Mouse (Mus musculus) kidney, embryonic 15.5 days (tissue): Measurements from ENCODE around the gene Psd4. TPM values are rescaled to one million over a fixed set of nuclear protein-coding genes. Genes with fewer than 3 reads are reported as not detected.

ENCODE experiments used
- ATAC-seq: fragments of 200-750 bp; cut with Nextera tagmentation; replicated peaks from 2 replicates; pipeline ENCODE4 v1.8.0; 2017; ENCODE audit warnings: moderate TSS enrichment; ENCODE audit not compliant: low FRiP score
- H3K27ac ChIP-seq: fragments of 300-500 bp; sonication (generic); 2 replicates; pipeline ENCODE4 v1.5.1; 2015; ENCODE audit warnings: mild to moderate bottlenecking, inconsistent platforms
- H3K27me3 ChIP-seq: fragments of 300-500 bp; sonication (generic); 2 replicates; pipeline ENCODE4 v1.6.1; 2015; ENCODE audit warnings: inconsistent platforms
- H3K36me3 ChIP-seq: fragments of 300-500 bp; sonication (generic); 2 replicates; pipeline ENCODE4 v1.6.1; 2015; ENCODE audit warnings: inconsistent platforms
- H3K4me1 ChIP-seq: fragments of 300-500 bp; sonication (generic); 2 replicates; pipeline ENCODE4 v1.6.1; 2015; ENCODE audit warnings: inconsistent platforms
- H3K4me2 ChIP-seq: fragments of 300-500 bp; sonication (generic); 2 replicates; pipeline ENCODE4 v1.6.1; 2015; ENCODE audit warnings: moderate library complexity, mild to moderate bottlenecking, inconsistent platforms
- H3K4me3 ChIP-seq: fragments of 300-500 bp; sonication (generic); replicated peaks from 2 replicates; pipeline ENCODE4 v1.5.1; 2015; ENCODE audit warnings: mild to moderate bottlenecking, inconsistent platforms
- H3K9ac ChIP-seq: fragments of 300-500 bp; sonication (generic); 2 replicates; pipeline ENCODE4 v1.6.1; 2015; ENCODE audit warnings: mild to moderate bottlenecking, inconsistent platforms
- H3K9me3 ChIP-seq: fragments of 300-500 bp; sonication (generic); replicated peaks from 2 replicates; pipeline ENCODE4 v1.6.1; 2016; ENCODE audit warnings: inconsistent platforms
- whole genome bisulfite sequencing: fragments of 180-500 bp; shearing (Covaris S2); methylation state at CpG from one replicate; pipeline ENCODE4 v1.1.7; 2015; ENCODE audit warnings: mixed read lengths; 5-methylcytosine and 5-hydroxymethylcytosine counted together
- polyA plus RNA-seq: library from polyadenylated mRNA; unstranded; fragments of >200 nt; fragmentation: Nextera tagmentation; extraction: Ambion mirVana; gene quantifications from 2 replicates; pipeline ENCODE4 v1.2.1, GENCODE M21; 2015

Psd4 gene
- polyA plus RNA-seq = 2.2 and 2.3 TPM in 2 replicates

GRCm38 (mm10) chr2:24367030-24367894 is at the start of gene Psd4:
Gene Psd4, plus strand, starts transcription at chr2:24367580.
- Histone ChIP-seq H3K36me3 (no peaks in the 10 kb centered on the region), H3K9ac (peak within 1 kb of the TSS; percentile 6; the same call in 1 of the 2 replicates), H3K4me3 (peak within 1 kb of the TSS; percentile 38), H3K27me3 (0 out of 2 replicates have a peak, but pooled peaks cover 5% of the 10 kb centered on the region), H3K4me1 (peaks cover 11% of the 10 kb centered on the region), H3K27ac (peak within 1 kb of the TSS; percentile 56), H3K9me3 (no peaks in the 10 kb centered on the region), H3K4me2 (peak within 1 kb of the TSS; percentile 64)
- peak; percentile 96 for ATAC-seq
- 4% methylated on average over 46 of the region's 47 CpGs for WGBS

- Histone ChIP-seq H3K27ac (no peak overlapping the region), H3K27me3 (no peaks in the 10 kb centered on the region), H3K4me1 (no peaks in the 10 kb centered on the region), H3K9ac (no peak overlapping the region), H3K36me3 (no peaks in the 10 kb centered on the region), H3K9me3 (no peaks in the 10 kb centered on the region), H3K4me2 (no peak overlapping the region), H3K4me3 (no peak overlapping the region)
- 78% methylated on average over 4 of the region's 4 CpGs for WGBS
- no peak for ATAC-seq
Observed at GRCm38 (mm10) chr2:24317919-24318598, 49.3 kb upstream of the Psd4 start.

- H3K9ac ChIP-seq = no peak overlapping the region
- H3K4me3 ChIP-seq = no peak overlapping the region
- H3K4me1 ChIP-seq = peaks cover 13% of the 10 kb centered on the region; the same call in 1 of the 2 replicates
- ATAC-seq = no peak
- H3K36me3 ChIP-seq = no peaks in the 10 kb centered on the region
- H3K27ac ChIP-seq = no peak overlapping the region
- no peaks in the 10 kb centered on the region for H3K9me3 ChIP-seq
- 34% methylated on average over 3 of the region's 3 CpGs for WGBS
- H3K4me2 ChIP-seq = no peak overlapping the region
- no peaks in the 10 kb centered on the region for H3K27me3 ChIP-seq
Observed at GRCm38 (mm10) chr2:24335333-24335732, 32.0 kb upstream of the Psd4 start.

- Histone ChIP-seq H3K4me3 (no peak within 1 kb of the TSS), H3K4me1 (peaks cover 13% of the 10 kb centered on the region; the same call in 1 of the 2 replicates), H3K9ac (no peak within 1 kb of the TSS), H3K36me3 (no peaks in the 10 kb centered on the region), H3K27me3 (no peaks in the 10 kb centered on the region), H3K9me3 (no peaks in the 10 kb centered on the region), H3K4me2 (no peak within 1 kb of the TSS), H3K27ac (no peak within 1 kb of the TSS)
- WGBS = 54% methylated on average over 2 of the region's 2 CpGs
- peak; percentile 46; the same call in 1 of the 2 replicates for ATAC-seq
Observed at GRCm38 (mm10) chr2:24336545-24336944, 30.8 kb upstream of the Psd4 start, which contains the start of gene Il1rn. Gene Il1rn, plus strand, starts transcription at chr2:24336853.

GRCm38 (mm10) chr2:24341395-24341885 is 25.9 kb upstream of the Psd4 start:
- Histone ChIP-seq H3K27me3 (no peaks in the 10 kb centered on the region), H3K27ac (no peak overlapping the region), H3K4me2 (no peak overlapping the region), H3K9ac (no peak overlapping the region), H3K4me1 (peaks cover 4% of the 10 kb centered on the region; the same call in 1 of the 2 replicates), H3K4me3 (no peak overlapping the region), H3K9me3 (no peaks in the 10 kb centered on the region), H3K36me3 (no peaks in the 10 kb centered on the region)
- ATAC-seq = no peak
- 60% methylated on average over 3 of the region's 3 CpGs for WGBS

GRCm38 (mm10) chr2:24344619-24345018 is 22.8 kb upstream of the Psd4 start:
- H3K9ac ChIP-seq = no peak overlapping the region
- no peaks in the 10 kb centered on the region for H3K36me3 ChIP-seq
- WGBS = 70% methylated on average over 4 of the region's 4 CpGs
- no peaks in the 10 kb centered on the region for H3K4me1 ChIP-seq
- no peak overlapping the region for H3K27ac ChIP-seq
- H3K4me3 ChIP-seq = no peak overlapping the region
- 0 out of 2 replicates have a peak, but pooled peaks have one; percentile 15 for ATAC-seq
- no peaks in the 10 kb centered on the region for H3K9me3 ChIP-seq
- H3K4me2 ChIP-seq = no peak overlapping the region
- H3K27me3 ChIP-seq = no peaks in the 10 kb centered on the region

- WGBS = 77% methylated on average over 8 of the region's 8 CpGs
- Histone ChIP-seq H3K9me3 (no peaks in the 10 kb centered on the region), H3K4me2 (no peak overlapping the region), H3K27ac (no peak overlapping the region), H3K27me3 (no peaks in the 10 kb centered on the region), H3K36me3 (no peaks in the 10 kb centered on the region), H3K4me3 (no peak overlapping the region), H3K9ac (no peak overlapping the region), H3K4me1 (no peaks in the 10 kb centered on the region)
- ATAC-seq = no peak
Observed at GRCm38 (mm10) chr2:24345056-24345455, 22.3 kb upstream of the Psd4 start.

GRCm38 (mm10) chr2:24347926-24348325 is 19.5 kb upstream of the Psd4 start:
- no peak overlapping the region for H3K9ac ChIP-seq
- WGBS = 70% methylated on average over 1 of the region's 1 CpGs

GRCm38 (mm10) chr2:24351159-24351558 is 16.2 kb upstream of the Psd4 start:
- no peak overlapping the region for H3K27ac ChIP-seq
- H3K4me2 ChIP-seq = no peak overlapping the region
- no peak for ATAC-seq
- H3K9me3 ChIP-seq = no peaks in the 10 kb centered on the region
- no peaks in the 10 kb centered on the region for H3K4me1 ChIP-seq
- no peaks in the 10 kb centered on the region for H3K36me3 ChIP-seq
- no peak overlapping the region for H3K4me3 ChIP-seq
- 83% methylated on average over 2 of the region's 2 CpGs for WGBS
- no peaks in the 10 kb centered on the region for H3K27me3 ChIP-seq
- H3K9ac ChIP-seq = no peak overlapping the region

More at GRCm38 (mm10) chr2:24347926-24348325, 19.5 kb upstream of the Psd4 start:
- Histone ChIP-seq H3K4me1 (no peaks in the 10 kb centered on the region), H3K27me3 (no peaks in the 10 kb centered on the region), H3K9me3 (no peaks in the 10 kb centered on the region), H3K36me3 (no peaks in the 10 kb centered on the region), H3K27ac (no peak overlapping the region), H3K4me2 (no peak overlapping the region), H3K4me3 (no peak overlapping the region)
- no peak for ATAC-seq

GRCm38 (mm10) chr2:24353042-24353441 is 14.3 kb upstream of the Psd4 start:
- 97% methylated on average over 2 of the region's 2 CpGs for WGBS
- ATAC-seq = no peak
- Histone ChIP-seq H3K27ac (no peak overlapping the region), H3K27me3 (no peaks in the 10 kb centered on the region), H3K4me1 (no peaks in the 10 kb centered on the region), H3K9ac (no peak overlapping the region), H3K4me3 (no peak overlapping the region), H3K9me3 (no peaks in the 10 kb centered on the region), H3K36me3 (no peaks in the 10 kb centered on the region), H3K4me2 (no peak overlapping the region)

GRCm38 (mm10) chr2:24357642-24358041 is 9.7 kb upstream of the Psd4 start:
- WGBS = 13% methylated on average over 1 of the region's 1 CpGs
- Histone ChIP-seq H3K36me3 (no peaks in the 10 kb centered on the region), H3K9ac (no peak overlapping the region), H3K4me1 (no peaks in the 10 kb centered on the region), H3K27ac (no peak overlapping the region), H3K4me2 (no peak overlapping the region), H3K27me3 (no peaks in the 10 kb centered on the region), H3K9me3 (no peaks in the 10 kb centered on the region), H3K4me3 (no peak overlapping the region)
- no peak for ATAC-seq

- ATAC-seq = no peak
- no peaks in the 10 kb centered on the region for H3K27me3 ChIP-seq
- WGBS = 95% methylated on average over 1 of the region's 1 CpGs
- H3K27ac ChIP-seq = no peak overlapping the region
- H3K4me1 ChIP-seq = no peaks in the 10 kb centered on the region
- no peak overlapping the region for H3K4me2 ChIP-seq
- H3K36me3 ChIP-seq = no peaks in the 10 kb centered on the region
- no peak overlapping the region for H3K4me3 ChIP-seq
- H3K9ac ChIP-seq = no peak overlapping the region
- H3K9me3 ChIP-seq = no peaks in the 10 kb centered on the region
Observed at GRCm38 (mm10) chr2:24359347-24359746, 8.0 kb upstream of the Psd4 start.
